Mouse (Mus musculus) hindlimb bud, embryonic 11.5 days (tissue): ENCODE measurements around the gene Dnaic2.

Experiments
- DNase-seq: peaks from one replicate; pipeline ENCODE4 v3.0.0-alpha.2; 2012; ENCODE audit warnings: low read depth, low spot score; ENCODE audit errors: extremely low spot score

Dnaic2 gene

DNA sequence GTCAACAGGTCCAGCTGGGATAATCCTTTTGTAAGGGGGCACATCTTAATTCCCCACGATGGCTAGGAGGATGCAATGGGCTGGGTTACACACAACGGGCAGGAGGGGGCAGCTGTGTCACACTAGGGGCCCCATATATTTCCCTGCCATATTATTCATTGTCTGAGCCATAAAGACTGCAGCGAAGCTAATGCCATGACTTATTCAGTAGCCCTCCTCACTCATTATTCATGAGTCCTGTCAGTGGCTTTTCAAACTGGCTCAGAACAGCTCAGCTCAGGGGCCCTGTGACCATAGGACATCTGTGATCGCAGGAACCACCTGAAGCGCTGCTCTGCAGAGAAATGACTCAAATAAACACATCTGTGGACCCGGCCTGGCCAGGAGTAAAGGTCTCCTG, 14.2 kb downstream of the Dnaic2 start:
- no peak for DNase-seq

DNA sequence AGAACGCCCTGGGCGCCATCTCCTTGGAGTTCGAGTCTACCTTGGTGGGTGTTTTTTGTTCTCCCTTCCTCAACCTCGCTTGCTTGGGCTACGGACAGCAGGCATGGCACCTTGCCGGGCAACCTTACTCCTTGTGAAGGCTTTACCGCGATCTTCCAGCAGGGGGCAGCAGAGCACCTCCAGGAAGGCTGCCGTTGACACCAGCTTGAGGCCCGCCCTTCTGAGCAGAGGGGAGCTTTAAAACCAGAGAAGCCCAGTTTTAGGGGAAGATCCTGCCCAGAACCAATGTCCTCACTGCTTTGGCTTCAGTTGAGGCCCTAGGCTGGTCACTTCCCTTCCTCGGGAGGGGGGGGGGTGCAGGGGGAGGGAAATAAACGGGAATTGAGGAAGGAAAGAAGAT, 17.9 kb downstream of the Dnaic2 start:
- DNase-seq = no peak

DNA sequence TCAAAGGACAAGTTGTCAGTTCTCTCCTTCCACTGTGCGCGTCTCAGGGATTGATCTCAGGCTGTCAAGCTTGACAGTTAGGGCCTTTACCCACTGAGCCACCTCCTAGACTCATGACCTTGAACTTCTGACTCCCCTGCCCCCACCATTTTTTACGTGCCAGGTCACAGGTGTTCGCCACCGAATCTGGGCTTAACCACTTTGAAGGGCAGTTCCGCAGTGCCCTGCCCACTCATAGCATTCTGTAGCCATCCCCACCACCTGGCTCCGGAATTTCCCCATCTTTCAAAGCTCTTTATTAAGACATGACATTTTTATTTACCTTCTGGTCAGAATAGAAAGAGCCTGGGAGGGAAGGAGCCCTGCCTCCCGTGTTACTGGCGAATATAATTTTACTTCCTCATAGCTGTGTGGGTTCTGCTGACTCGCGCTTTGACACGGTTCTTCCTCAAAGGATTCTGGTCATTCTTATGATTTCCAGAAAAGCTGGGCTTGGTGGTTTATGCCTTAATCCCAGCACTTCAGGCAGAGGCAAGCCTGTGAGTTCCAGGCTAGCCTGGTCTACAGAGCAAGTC, 20.4 kb downstream of the Dnaic2 start:
- DNase-seq = no peak

DNA sequence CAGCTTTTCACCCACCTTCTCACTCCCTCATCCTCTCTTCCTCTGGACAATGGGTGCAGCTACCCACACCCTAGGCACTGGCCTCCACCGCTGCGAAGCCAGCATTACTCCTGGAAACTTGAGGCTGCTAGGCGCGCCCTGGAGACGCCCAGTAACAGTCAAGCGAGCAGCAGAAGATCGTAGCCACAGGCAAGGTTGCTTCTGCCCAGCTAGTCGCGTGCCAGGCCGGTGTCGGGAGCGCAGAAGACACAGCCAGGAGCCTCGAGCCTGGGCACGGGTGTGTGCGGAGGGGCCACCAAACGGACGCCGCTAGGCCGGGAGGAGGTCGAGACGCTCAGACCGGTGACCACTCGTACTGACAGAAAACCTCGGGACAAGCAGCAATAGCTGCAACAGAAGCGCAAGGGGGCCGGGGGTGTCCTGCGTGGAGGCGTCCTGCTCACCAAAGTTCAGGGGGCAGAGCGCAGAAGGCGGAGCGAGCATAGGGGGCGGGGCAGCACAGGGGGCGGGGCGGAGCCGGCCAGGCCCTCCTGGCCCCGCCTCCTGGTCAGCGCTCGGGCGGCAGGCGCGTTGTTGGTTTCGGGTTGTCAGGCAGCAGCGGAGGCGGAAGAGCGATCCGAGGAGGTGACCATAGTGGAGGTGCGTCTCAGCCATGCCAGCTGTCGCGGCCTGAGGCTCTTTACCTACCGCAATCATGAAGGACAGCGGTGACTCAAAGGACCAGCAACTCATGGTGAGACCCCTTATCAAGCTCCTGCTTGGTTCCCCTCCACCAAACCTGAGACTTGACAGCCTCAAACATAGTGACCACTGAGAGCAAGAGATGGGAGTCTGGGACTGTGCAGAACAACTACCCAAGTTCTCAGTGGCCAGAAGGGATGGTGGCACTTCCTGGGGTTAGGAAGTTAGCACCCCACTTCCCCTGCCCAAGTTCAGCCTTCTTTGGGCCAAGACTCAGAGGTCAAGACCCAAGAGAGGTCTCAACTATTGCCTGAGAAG, 37.9 kb downstream of the Dnaic2 start, which contains the start of gene Kif19a:
TSS of gene Kif19a (plus strand) at position 569 of the 999 bp plus-strand sequence.
- no peak for DNase-seq

DNA sequence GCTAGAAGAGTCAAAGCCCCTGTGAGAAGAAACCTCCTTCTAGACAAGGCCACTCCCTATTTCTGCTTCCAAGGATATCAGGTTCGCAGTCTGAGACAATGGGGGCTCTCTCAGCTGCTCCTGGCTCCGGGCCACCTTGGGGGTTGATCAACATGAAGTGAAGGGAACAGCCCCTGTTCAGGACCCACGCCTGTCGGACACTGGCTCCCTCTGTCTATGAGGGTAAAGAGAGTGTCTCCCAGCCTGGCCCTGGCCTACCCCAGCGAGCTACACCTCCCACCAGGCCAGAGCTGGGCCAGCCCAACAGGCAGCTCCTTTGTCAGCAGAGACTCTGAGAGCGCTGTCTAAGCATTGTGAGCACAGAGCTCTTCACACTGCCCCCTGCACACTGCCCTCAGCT, 42.7 kb downstream of the Dnaic2 start:
- no peak for DNase-seq

DNA sequence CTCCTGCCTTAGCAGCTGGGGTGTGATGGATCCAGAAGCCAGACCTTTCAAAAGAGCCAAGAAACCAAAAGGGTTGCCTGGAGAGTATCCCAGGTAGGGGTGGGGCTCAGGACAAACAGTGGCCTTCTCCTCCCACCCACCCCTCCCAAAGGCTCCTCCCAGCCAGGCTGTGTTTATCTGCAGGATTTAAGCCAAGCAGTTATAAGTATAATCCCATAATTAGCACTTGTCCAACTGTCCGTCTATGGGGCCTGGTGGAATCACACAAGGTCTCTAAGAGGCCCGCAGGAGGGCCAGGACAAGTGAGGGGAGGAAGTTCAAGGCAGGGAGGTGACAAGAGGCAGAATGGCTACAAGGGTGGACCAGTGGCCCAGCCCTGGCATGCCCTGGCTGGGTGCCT, 44.7 kb downstream of the Dnaic2 start:
- no peak for DNase-seq

DNA sequence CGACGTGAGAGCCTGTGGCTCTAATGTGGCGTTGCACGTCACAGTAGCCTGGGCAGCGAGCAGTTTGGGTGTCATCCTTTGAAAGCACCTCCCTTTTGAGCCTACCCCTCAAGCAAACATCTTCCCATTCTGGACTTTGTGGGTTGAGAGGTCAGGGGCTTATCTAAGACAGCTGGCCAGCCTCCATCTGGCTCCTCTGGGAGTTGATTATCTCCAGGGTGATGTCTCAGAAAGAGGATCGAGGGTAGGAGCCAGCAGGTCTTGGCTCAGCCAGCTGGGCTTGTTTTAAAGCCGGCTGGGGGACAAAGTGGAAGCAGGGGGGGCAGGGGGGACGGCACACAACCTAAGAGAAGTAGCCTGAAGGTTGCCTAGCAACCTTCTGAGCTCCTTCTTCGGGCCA, 52.9 kb downstream of the Dnaic2 start:
- DNase-seq = no peak

DNA sequence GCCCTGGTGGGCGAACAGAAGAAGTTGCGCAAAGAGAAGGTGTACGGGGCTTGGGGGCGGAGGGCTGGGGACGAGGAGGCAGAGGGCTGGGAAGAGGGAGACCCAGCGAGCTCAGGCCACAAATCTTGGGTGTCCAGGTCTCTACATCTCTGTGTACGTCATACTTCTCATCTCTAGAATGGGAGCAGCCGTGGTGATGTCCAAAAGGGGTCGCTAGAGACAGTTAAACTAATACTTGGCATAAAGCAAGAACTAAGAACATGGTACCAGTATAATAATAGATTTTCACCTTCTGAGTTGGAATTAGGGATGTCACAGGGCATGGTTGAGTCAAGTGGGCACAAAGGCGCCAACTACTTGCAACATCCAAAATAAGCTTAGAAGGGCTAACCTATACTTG, 58.7 kb downstream of the Dnaic2 start:
- no peak for DNase-seq

DNA sequence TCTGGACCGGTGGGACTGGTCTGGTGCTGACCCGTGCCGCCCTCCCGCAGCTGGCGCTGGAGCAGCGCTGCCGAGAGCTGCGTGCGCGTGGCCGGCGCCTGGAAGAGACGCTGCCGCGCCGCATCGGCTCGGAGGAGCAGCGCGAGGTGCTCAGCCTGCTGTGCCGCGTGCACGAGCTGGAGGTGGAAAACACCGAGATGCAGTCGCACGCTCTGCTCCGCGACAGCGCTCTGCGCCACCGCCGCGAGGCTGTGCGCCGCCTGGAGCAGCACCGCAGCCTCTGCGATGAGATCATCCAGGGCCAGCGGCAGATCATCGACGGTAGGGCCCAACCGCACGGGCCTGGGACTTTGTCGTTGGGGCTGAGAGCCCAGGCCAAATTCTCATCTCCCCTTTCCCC, 59.1 kb downstream of the Dnaic2 start:
- no peak for DNase-seq

DNA sequence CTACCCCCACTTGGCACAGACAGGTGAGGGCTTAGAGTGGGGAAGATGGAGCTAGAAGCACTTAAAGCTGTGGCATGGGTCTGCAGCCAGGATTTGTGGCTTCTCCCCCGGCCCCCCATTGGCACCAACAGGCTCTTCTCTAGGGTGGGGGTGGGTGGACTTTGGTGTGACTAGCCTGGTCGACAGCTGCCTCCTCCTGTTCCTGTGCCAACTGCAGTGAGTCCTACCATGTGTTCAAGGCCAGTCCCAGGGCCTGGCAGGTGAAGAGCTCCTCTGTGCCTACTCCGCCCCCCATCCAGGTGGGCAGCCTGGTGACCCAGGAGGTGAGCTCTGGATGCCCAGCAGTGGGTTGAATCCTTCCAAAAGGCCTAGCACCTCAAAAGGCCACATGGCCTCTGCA, 60.4 kb downstream of the Dnaic2 start:
- no peak for DNase-seq

DNA sequence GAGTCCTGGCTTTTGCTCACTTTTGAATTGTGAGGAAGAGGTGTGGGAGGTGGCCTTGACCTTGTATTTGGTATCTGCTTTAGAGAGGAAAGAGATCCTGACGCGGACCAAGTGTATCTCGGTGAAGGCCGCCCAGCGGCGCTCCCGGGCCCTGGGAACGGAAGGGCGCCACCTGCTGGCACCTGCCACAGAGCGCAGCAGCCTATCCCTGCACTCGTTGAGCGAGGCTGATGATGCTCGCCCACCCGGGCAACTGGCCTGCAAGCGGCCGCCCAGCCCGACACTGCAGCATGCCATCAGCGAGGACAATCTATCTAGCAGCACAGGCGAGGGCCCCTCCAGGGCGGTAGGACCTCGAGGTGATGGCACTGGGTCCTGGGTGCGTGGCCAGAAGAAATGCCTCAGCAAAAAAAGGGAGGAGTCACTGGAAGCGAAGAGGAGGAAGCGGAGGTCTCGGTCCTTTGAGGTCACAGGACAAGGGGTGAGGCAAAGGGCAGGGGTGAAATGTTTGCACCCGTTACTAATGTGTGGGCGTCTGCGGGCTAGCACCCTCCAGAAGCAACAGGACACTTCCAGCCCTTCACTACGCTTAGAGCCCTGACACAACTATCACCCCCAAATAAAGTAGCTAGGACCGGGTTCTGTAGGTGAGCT, 62.0 kb downstream of the Dnaic2 start:
- no peak for DNase-seq

DNA sequence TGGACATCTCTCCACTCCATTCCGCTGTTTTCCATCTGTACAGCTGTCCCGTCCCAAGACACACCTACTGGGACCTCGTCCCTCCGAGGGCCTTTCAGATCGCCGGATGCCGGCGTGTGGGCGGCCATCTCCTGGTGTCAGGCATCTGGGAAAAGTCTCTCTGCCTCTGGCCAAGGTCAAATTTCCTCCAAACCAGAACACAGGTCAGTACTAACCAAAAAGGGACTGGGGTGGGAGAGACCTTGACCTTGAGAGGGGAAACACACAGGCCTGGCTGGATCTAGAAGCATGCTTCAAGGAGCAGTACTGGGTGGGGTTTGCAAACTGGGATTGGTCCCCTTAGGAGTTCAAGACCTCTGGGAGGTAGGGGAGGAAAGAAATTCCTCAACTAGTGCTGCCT, 62.5 kb downstream of the Dnaic2 start:
- DNase-seq = no peak

DNA sequence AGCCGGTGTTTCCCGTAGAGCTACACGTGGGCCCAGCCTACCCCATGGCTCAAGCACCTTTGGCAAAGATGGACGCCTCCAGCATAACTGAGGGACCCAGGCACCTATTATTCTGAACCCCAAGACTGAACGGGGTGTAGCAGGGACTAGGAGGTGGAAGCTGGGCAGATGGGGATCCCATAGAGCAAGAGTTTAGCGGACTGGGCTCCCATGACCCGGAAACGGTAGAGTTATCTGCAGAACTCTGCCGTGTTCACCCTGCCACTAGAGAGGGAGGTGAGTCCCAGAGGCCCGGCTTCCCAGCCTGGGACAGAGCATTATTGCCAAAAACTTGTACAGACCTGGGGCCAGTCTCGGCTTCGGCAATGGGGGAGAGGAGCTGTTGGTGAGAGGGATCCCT, 63.0 kb downstream of the Dnaic2 start:
- no peak for DNase-seq

DNA sequence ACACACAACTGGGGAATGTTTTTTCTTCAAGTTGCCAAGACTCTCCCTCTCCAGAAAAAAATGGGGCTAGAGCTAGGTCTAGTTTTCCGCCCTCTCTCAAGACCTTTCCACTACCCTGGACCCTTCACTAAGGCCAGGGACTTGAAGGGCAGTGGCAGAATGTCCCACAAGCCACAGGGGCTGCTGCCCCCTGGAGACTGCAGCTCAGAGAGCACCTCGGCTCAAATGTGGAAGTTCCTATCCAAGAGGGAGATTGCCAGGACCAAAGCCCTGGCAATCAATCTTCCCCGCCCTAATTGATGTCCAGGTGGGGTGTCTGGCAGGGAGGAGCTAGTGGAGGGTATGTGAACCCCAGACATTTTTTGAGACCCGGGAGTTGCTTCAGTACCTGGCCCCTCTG, 63.6 kb downstream of the Dnaic2 start:
- no peak for DNase-seq

DNA sequence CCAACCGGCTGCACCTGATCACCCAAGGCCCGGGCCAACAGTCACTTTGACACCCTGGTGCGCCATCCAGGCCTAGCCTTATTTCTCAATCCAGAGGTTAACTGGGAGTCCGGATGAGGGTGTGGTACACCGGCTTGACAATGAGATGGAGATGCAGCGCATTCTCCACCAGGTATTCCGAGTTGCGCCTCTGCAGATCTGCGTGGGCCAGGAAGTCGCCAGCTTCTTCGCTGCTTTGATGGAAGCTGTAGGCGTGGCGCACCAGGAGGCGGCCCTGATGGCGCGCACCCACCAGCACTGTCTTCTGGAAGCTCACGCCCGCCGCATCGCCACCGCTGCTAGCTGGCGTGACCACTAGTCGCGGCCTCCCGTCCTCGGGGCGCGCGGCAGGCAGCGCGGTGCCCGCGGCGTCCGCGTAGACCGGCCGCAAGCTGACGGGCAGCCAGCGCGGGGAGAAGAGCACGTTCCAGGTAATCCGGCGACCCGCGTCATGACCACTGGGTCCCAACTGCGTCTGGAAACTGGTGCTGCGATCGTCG, 64.2 kb downstream of the Dnaic2 start:
- no peak for DNase-seq

DNA sequence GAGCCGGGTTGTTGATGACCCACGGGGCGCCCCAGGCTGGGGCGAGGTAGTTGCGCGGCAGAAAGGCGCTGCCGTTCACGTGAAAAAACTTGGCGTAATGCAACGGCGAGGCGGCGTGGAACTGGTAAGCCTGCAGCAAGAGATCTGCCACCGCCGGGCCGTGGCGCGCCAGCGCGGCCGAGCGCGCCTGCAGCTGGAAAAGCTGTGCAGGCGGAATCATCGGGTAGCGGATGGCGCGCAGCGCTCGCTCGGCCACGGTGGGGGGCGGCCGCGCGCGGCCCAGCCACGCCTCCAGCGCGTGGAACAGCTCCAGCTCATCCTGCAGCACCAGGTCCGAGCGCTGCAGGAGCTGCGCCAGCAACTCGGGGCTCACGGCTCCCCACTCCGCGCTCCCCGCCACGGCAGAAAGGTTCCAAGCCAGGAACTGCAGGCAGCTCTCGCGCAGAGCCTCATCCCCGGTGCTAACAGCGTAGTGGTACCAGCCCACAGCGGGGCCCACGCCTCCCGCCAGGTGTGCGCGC, 64.7 kb downstream of the Dnaic2 start:
- DNase-seq = no peak

DNA sequence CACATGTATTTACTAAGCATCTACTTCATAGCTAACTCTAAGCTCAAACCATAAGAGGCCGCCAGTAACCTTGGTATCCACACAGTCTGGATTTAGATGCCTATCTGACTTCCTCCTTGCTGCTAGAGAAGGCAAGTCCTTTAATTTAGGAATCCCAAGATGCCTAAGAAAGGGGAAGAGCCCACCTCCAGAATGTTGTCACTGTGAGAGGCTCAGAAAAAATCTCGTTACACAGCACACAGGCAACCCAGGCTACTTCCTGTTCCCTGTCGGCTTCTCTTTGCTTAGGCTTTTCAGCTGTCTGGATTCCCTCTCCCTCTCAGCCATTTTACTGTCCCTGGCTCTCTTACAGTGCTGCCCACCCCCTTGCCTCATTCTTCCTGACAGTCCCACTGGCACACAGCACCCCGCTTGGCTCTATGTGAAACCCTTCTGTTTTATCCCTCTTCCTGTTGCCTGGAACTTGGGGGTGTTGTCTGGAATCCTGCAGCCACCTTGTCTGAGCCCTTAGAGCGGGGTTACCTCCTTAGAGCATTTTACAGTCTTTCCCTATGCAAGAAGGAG, 65.8 kb downstream of the Dnaic2 start:
- no peak for DNase-seq

DNA sequence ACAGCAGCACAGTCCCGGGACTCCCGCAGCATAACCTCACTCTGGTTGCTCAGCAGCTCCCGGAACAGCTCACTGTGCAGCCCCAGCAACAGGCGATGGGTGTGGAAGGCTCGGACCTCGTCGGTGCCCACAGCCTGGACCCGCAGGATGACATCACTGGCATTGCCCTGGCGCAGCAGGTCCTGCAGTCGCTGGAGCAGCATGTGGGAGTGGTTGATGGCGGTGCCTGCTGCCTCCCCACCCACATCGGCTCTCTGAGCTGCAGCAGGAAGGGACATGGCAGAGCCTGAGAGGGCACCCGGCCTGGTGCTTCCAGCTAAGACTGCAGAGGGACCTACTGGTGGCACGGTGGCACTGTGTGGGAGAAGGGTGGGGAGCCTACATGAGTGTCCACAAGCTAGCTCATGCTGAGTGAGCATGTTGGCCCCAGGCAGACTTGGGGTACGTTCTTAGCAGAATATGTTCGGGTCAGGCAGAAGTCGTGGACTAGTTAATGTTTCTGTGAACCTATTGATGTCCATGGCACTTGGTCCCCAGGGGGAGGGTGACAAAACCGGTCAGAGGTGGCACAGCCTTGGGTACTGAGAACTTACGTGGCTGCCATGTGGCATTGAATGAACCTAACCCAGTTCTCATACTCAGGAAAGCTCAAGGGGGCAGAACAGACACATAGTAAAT, 66.8 kb downstream of the Dnaic2 start:
- no peak for DNase-seq

DNA sequence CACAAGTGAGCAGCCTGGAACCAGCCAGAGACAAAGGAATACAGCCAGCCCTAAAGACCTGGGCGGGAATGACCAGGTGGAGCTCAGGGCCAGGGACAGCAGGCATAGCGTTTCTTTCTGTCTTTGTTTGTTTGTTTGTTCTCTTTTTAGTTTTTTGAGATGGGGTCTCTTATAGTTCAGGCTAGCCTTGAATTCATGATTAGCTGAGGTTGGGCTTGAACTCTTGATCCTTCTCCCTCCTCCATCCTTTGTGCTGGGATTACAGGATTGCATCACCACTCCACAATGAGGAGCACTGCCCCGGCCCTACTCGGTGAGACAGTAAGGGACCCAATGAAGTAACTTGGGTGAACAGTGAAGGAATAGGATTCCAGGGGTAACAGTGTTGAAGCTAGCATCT, 67.5 kb downstream of the Dnaic2 start:
- no peak for DNase-seq

DNA sequence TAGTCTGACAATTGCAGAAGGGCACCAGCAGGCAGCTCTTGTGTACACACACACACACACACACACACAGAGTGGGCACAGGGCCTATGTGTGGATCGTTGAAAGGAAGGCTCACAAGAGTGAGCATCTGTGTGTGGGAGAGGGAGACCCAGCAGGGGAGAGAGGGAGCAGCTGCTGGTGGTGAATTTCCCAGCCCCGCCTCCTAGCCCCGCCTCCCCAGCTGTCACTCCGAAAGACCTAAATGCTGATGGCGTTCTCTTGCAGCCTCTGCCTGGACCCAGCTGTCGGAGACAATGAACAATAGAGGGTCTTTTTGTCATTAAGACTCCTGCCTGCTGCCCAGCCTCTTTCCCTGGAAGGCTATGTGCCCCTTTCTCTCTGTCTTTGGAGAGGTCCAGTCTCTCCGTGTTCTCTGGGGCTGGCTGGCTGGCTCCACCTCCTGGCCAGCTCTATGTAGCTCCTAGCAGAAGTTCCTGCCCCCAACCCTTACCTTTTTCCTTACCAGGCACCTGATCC, 68.1 kb downstream of the Dnaic2 start:
- no peak for DNase-seq
